Mouse (Mus musculus) cerebellum, adult 2 months (tissue): Measurements from ENCODE around the gene Tll1. TPM values are rescaled to one million over a fixed set of nuclear protein-coding genes. Genes with fewer than 3 reads are reported as not detected.

Source experiments
- DNase-seq, 2 experiments: peaks; one replicate each; pipeline ENCODE4 v3.0.0; 2021
- H3K27ac ChIP-seq: fragments of 200-500 bp; 2 replicates; pipeline ENCODE4 v1.5.1; 2012; ENCODE audit warnings: low read length, control low read depth, inconsistent platforms; ENCODE audit not compliant: insufficient read depth
- H3K27me3 ChIP-seq: fragments of 200-500 bp; 2 replicates; pipeline ENCODE4 v1.6.1; 2012; ENCODE audit warnings: inconsistent platforms, mild to moderate bottlenecking, low read length, moderate library complexity; ENCODE audit not compliant: control insufficient read depth, insufficient read depth
- H3K4me1 ChIP-seq: fragments of 200-500 bp; 2 replicates; pipeline ENCODE4 v1.6.1; 2011; ENCODE audit warnings: low read length; ENCODE audit not compliant: control insufficient read depth, insufficient read depth
- H3K4me3 ChIP-seq: fragments of 200-500 bp; replicated peaks from 2 replicates; pipeline ENCODE3; 2011; ENCODE audit warnings: mild to moderate bottlenecking, low read depth, low read length, control low read depth; ENCODE audit not compliant: insufficient read depth
- CTCF ChIP-seq: fragments of 200-500 bp; IDR thresholded peaks from 2 replicates; pipeline ENCODE4 v1.5.1; 2011; ENCODE audit warnings: low read depth, mild to moderate bottlenecking, control low read depth, low read length, moderate library complexity, borderline replicate concordance; ENCODE audit not compliant: insufficient read depth
- POLR2A ChIP-seq: fragments of 200-500 bp; IDR thresholded peaks from 2 replicates; pipeline ENCODE4 v1.6.1; 2011; ENCODE audit warnings: low read length, control low read depth, borderline replicate concordance; ENCODE audit not compliant: insufficient read depth
- WGBS: fragments of 180-500 bp; shearing (Covaris S2); methylation state at CpG from one replicate; pipeline ENCODE4 v1.1.7; 2018; 5-methylcytosine and 5-hydroxymethylcytosine counted together
- polyA plus RNA-seq: library from polyadenylated mRNA; depleted of rRNA; stranded (reverse); fragments of >200 nt; gene quantifications from 2 replicates; pipeline ENCODE4 v1.2.3, GENCODE M21; 2012

Gene Tll1
- polyA plus RNA-seq, 1 experiment, result 9.8 TPM

- Histone ChIP-seq H3K4me1 (no peaks in the 10 kb centered on the region), H3K4me3 (no peak overlapping the region), H3K27me3 (no peaks in the 10 kb centered on the region), H3K27ac (no peak overlapping the region)
- WGBS, result 98% methylated on average over 4 of the region's 4 CpGs
- DNase-seq, result no peak
- TF ChIP-seq POLR2A (no peak), CTCF (no peak)
Observed at GRCm38 (mm10) chr8:64057571-64057970, 148.5 kb downstream of the Tll1 start.

GRCm38 (mm10) chr8:64048556-64048955, 157.5 kb downstream of the Tll1 start:
- Histone ChIP-seq H3K27me3 (no peaks in the 10 kb centered on the region), H3K4me1 (no peaks in the 10 kb centered on the region), H3K4me3 (no peak overlapping the region), H3K27ac (no peak overlapping the region)
- WGBS, result 75% methylated on average over 3 of the region's 3 CpGs
- TF ChIP-seq POLR2A, result no peak
- TF ChIP-seq CTCF, result no peak
- no peak for DNase-seq

- Histone ChIP-seq H3K27me3 (no peaks in the 10 kb centered on the region), H3K4me1 (no peaks in the 10 kb centered on the region), H3K27ac (no peak overlapping the region), H3K4me3 (no peak overlapping the region)
- TF ChIP-seq POLR2A (no peak), CTCF (no peak)
- 49% methylated on average over 9 of the region's 9 CpGs for WGBS
- no peak for DNase-seq
Observed at GRCm38 (mm10) chr8:64047963-64048505, 158.0 kb downstream of the Tll1 start.

- no peak for DNase-seq
- Histone ChIP-seq H3K27ac (no peak overlapping the region), H3K27me3 (no peaks in the 10 kb centered on the region), H3K4me1 (no peaks in the 10 kb centered on the region), H3K4me3 (no peak overlapping the region)
- TF ChIP-seq CTCF (no peak), POLR2A (no peak)
- 88% methylated on average over 6 of the region's 6 CpGs for WGBS
Observed at GRCm38 (mm10) chr8:64041303-64041884, 164.7 kb downstream of the Tll1 start.

GRCm38 (mm10) chr8:64030672-64031385, 175.2 kb downstream of the Tll1 start:
- no peak overlapping the region for H3K4me3 ChIP-seq
- peak in 1 of 2 experiments; percentile 26 for DNase-seq
- peaks cover 6% of the 10 kb centered on the region for H3K4me1 ChIP-seq
- TF ChIP-seq POLR2A (no peak), CTCF (no peak)
- no peaks in the 10 kb centered on the region for H3K27me3 ChIP-seq
- H3K27ac ChIP-seq, result no peak overlapping the region
- WGBS, result 47% methylated on average over 4 of the region's 4 CpGs

- Histone ChIP-seq H3K4me3 (no peak overlapping the region), H3K4me1 (peaks cover 6% of the 10 kb centered on the region), H3K27ac (no peak overlapping the region), H3K27me3 (no peaks in the 10 kb centered on the region)
- DNase-seq, result no peak
- TF ChIP-seq POLR2A (no peak), CTCF (no peak)
Observed at GRCm38 (mm10) chr8:64030081-64030480, 176.0 kb downstream of the Tll1 start.

- TF ChIP-seq CTCF (no peak), POLR2A (no peak)
Observed at GRCm38 (mm10) chr8:64029525-64029924, 176.5 kb downstream of the Tll1 start.

GRCm38 (mm10) chr8:64024359-64024758, 181.7 kb downstream of the Tll1 start:
- DNase-seq, result no peak
- TF ChIP-seq POLR2A (no peak), CTCF (no peak)
- no peaks in the 10 kb centered on the region; the same call in 1 of the 2 replicates for H3K4me1 ChIP-seq
- no peaks in the 10 kb centered on the region for H3K27me3 ChIP-seq
- H3K27ac ChIP-seq, result no peak overlapping the region
- 89% methylated on average over 5 of the region's 5 CpGs for WGBS
- no peak overlapping the region for H3K4me3 ChIP-seq

More at GRCm38 (mm10) chr8:64029525-64029924, 176.5 kb downstream of the Tll1 start:
- H3K27ac ChIP-seq, result no peak overlapping the region
- 49% methylated on average over 3 of the region's 3 CpGs for WGBS
- peak in 1 of 2 experiments; percentile 42 for DNase-seq
- no peaks in the 10 kb centered on the region for H3K27me3 ChIP-seq
- peaks cover 6% of the 10 kb centered on the region for H3K4me1 ChIP-seq
- H3K4me3 ChIP-seq, result no peak overlapping the region
